Mouse (Mus musculus) CH12.LX (cell line): ENCODE measurements around the gene AU022252. TPM values are rescaled to one million over a fixed set of nuclear protein-coding genes. Genes with fewer than 3 reads are reported as not detected.

Experiments
- DNase-seq: peaks from one replicate; pipeline ENCODE4 v3.0.0-alpha.2; 2013; ENCODE audit errors: extremely low read depth
- H3K27ac ChIP-seq: 2 replicates; pipeline ENCODE4 v1.5.1; 2012; ENCODE audit warnings: low read depth, mild to moderate bottlenecking, control low read depth, moderate library complexity; ENCODE audit not compliant: insufficient read depth
- H3K27me3 ChIP-seq: replicated peaks from 2 replicates; pipeline ENCODE3; 2012; ENCODE audit warnings: inconsistent platforms
- H3K36me3 ChIP-seq, 2 experiments: replicated peaks in 1 of 2; 2 replicates each; pipeline versions ENCODE3 to v1.6.1; 2012; ENCODE audit warnings: inconsistent platforms in 1 of 2, low read length in 1 of 2, mild to moderate bottlenecking in 1 of 2, mixed read lengths in 1 of 2, moderate library complexity in 1 of 2; ENCODE audit not compliant: control insufficient read depth in 1 of 2, insufficient read depth in 1 of 2
- H3K4me1 ChIP-seq, 2 experiments: 2 replicates each; pipeline ENCODE4 v1.6.1; 2012; ENCODE audit warnings: inconsistent platforms in 1 of 2, moderate library complexity in 1 of 2; ENCODE audit not compliant: insufficient read depth in 2 of 2, control insufficient read depth in 1 of 2
- H3K4me2 ChIP-seq: 2 replicates; pipeline ENCODE4 v1.6.1; 2012; ENCODE audit warnings: low read depth, mild to moderate bottlenecking, control low read depth; ENCODE audit not compliant: poor library complexity, insufficient read depth, severe bottlenecking
- H3K4me3 ChIP-seq, 3 experiments: fragments of 150-350 bp in 1 of 3; sonication (generic) in 1 of 3; replicated peaks in 1 of 3; 2 replicates each; pipeline versions ENCODE3 to v1.5.1; 2011 to 2012; ENCODE audit warnings: low read depth in 2 of 3, low read length in 2 of 3, mild to moderate bottlenecking in 2 of 3, moderate library complexity in 2 of 3, control low read depth in 1 of 3, improper control_type of control experiment in 1 of 3, inconsistent platforms in 1 of 3, mixed read lengths in 1 of 3; ENCODE audit not compliant: poor library complexity in 1 of 3
- H3K79me2 ChIP-seq: replicated peaks from 2 replicates; pipeline ENCODE4 v1.6.1; 2012; ENCODE audit warnings: mild to moderate bottlenecking, moderate library complexity; ENCODE audit not compliant: control insufficient read depth, poor library complexity, insufficient read depth, severe bottlenecking; ENCODE audit errors: extremely low read depth
- H3K9ac ChIP-seq: 2 replicates; pipeline ENCODE4 v1.6.1; 2012; ENCODE audit warnings: low read depth, mild to moderate bottlenecking, control low read depth, moderate library complexity; ENCODE audit not compliant: insufficient read depth
- H3K9me3 ChIP-seq: replicated peaks from 2 replicates; pipeline ENCODE3; 2012; ENCODE audit warnings: low read length, inconsistent platforms, mixed read lengths
- CHD1 ChIP-seq: IDR thresholded peaks from 2 replicates; pipeline ENCODE4 v1.6.1; 2012; ENCODE audit warnings: low read depth, low read length, improper control_type of control experiment, inconsistent platforms
- CHD2 ChIP-seq: IDR thresholded peaks from 2 replicates; pipeline ENCODE4 v1.6.1; 2011; ENCODE audit warnings: low read length, improper control_type of control experiment
- E2F4 ChIP-seq: IDR thresholded peaks from 2 replicates; pipeline ENCODE4 v1.6.1; 2011; ENCODE audit warnings: low read depth, low read length, improper control_type of control experiment; ENCODE audit not compliant: insufficient replicate concordance
- ELF1 ChIP-seq: IDR thresholded peaks from 2 replicates; pipeline ENCODE4 v1.6.1; 2014; ENCODE audit warnings: low read depth, mild to moderate bottlenecking, inconsistent platforms, low read length, improper control_type of control experiment
- GABPA ChIP-seq: IDR thresholded peaks from 2 replicates; pipeline ENCODE4 v1.6.1; 2012; ENCODE audit warnings: low read depth, low read length, improper control_type of control experiment, inconsistent platforms; ENCODE audit not compliant: insufficient replicate concordance
- HCFC1 ChIP-seq: IDR thresholded peaks from 2 replicates; pipeline ENCODE4 v1.6.1; 2012; ENCODE audit warnings: low read depth, mild to moderate bottlenecking, inconsistent platforms, low read length, improper control_type of control experiment
- IRF4 ChIP-seq: IDR thresholded peaks from 2 replicates; pipeline ENCODE4 v1.6.1; 2014; ENCODE audit warnings: low read depth, mild to moderate bottlenecking, inconsistent platforms, low read length, improper control_type of control experiment
- JUN ChIP-seq: IDR thresholded peaks from 2 replicates; pipeline ENCODE4 v1.6.1; 2011; ENCODE audit warnings: low read depth, mild to moderate bottlenecking, low read length, improper control_type of control experiment, moderate library complexity; ENCODE audit not compliant: insufficient read depth
- JUND ChIP-seq: conservative IDR thresholded peaks from 2 replicates; pipeline ENCODE4 v1.6.1; 2011; ENCODE audit warnings: low read depth, low read length, improper control_type of control experiment
- MAFK ChIP-seq: IDR thresholded peaks from 2 replicates; pipeline ENCODE4 v1.6.1; 2011; ENCODE audit warnings: low read length, improper control_type of control experiment; ENCODE audit not compliant: insufficient replicate concordance
- MAX ChIP-seq: IDR thresholded peaks from 2 replicates; pipeline ENCODE4 v1.6.1; 2011; ENCODE audit warnings: low read length, improper control_type of control experiment
- MEF2A ChIP-seq: IDR thresholded peaks from 2 replicates; pipeline ENCODE4 v1.6.1; 2014; ENCODE audit warnings: low read depth, mild to moderate bottlenecking, inconsistent platforms, low read length, improper control_type of control experiment, borderline replicate concordance
- MXI1 ChIP-seq: IDR thresholded peaks from 2 replicates; pipeline ENCODE4 v1.6.1; 2011; ENCODE audit warnings: mild to moderate bottlenecking, low read depth, low read length, improper control_type of control experiment
- NELFE ChIP-seq: IDR thresholded peaks from 2 replicates; pipeline ENCODE4 v1.6.1; 2011; ENCODE audit warnings: low read depth, low read length, improper control_type of control experiment
- NRF1 ChIP-seq: IDR thresholded peaks from 2 replicates; pipeline ENCODE4 v1.6.1; 2014; ENCODE audit warnings: low read depth, mild to moderate bottlenecking, inconsistent platforms, low read length, improper control_type of control experiment, moderate library complexity
- POLR2AphosphoS2 ChIP-seq: IDR thresholded peaks from 2 replicates; pipeline ENCODE4 v1.6.1; 2011; ENCODE audit warnings: low read depth, low read length, improper control_type of control experiment
- RCOR1 ChIP-seq: conservative IDR thresholded peaks from 2 replicates; pipeline ENCODE4 v1.6.1; 2012; ENCODE audit warnings: low read depth, mild to moderate bottlenecking, inconsistent platforms, low read length, improper control_type of control experiment
- SIN3A ChIP-seq: IDR thresholded peaks from 2 replicates; pipeline ENCODE4 v1.6.1; 2012; ENCODE audit warnings: low read length, improper control_type of control experiment, inconsistent platforms
- dilution Hi-C: fragments of 300-500 bp; cut with MboI; formaldehyde crosslinking; loops from 2 replicates; pipeline ENCODE4 v1.14.3; 2020; ENCODE audit warnings: low sequenced_read_pairs; ENCODE audit not compliant: extremely low pct_unique_long_range_greater_than_20kb, extremely low pct_ligation_motif_present
- in situ Hi-C: fragments of 300-500 bp; cut with MboI; formaldehyde crosslinking; loops from 3 replicates; pipeline ENCODE4 v1.14.3; 2019; ENCODE audit warnings: low sequenced_read_pairs, low pct_ligation_motif_present, low pct_unique_long_range_greater_than_20kb, mixed read lengths
- polyA plus RNA-seq: library from polyadenylated mRNA; unstranded; fragments of >175 nt; gene quantifications from 2 replicates; pipeline ENCODE4 v1.2.1, GENCODE M21; 2012; ENCODE audit warnings: low read depth; ENCODE audit not compliant: insufficient read length
- total RNA-seq, 2 experiments: library from RNA; depleted of rRNA; stranded (reverse); fragments of 300-350 nt in 1 of 2; fragments of >200 nt in 1 of 2; gene quantifications; 2 replicates each; pipeline ENCODE4 v1.2.3; 2012 to 2014

AU022252 gene
- total and polyA plus RNA-seq, 3 experiments = 8.7 to 18.8 (median 12.7) TPM

DNA sequence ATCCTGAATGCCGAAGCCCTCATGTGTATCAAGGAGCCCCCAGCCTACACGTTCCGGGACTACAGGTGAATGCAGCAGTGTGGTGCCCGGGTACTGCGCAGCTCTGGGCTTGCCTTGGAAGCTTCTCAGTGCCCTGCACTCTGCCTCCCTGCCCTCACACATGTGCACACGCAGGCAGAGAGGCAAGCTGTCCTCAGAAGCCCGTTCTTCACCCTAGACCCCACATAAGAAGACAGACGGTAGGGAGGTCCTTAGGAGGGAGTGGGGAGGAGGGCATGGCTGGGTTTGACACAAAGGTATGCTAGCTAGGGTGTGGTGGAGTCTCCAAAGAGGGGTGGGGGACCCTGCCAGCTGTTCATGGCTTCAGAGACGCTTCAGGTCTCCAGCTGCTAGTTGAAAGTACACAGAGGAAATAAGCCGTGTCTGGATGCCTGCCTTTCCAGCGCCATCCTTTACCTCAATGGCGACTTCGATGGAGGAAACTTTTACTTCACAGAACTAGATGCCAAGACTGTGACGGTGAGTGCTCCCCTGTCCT, 14.2 kb upstream of the AU022252 start:
- Histone ChIP-seq H3K4me2 (no peak overlapping the region), H3K9me3 (no peaks in the 10 kb centered on the region), H3K4me3 (no peak overlapping the region), H3K79me2 (no peaks in the 10 kb centered on the region), H3K4me1 (no peaks in the 10 kb centered on the region), H3K27me3 (no peaks in the 10 kb centered on the region), H3K9ac (no peak overlapping the region), H3K27ac (no peak overlapping the region), H3K36me3 (peaks cover 14 to 66% of the 10 kb centered on the region in 2 experiments)
- no peak for DNase-seq
- TF ChIP-seq HCFC1 = no peak
- TF ChIP-seq GABPA = no peak
- TF ChIP-seq MAFK = no peak
- no peak for TF ChIP-seq CHD2
- TF ChIP-seq NRF1 = no peak
- no peak for TF ChIP-seq ELF1
- no peak for TF ChIP-seq RCOR1
- no peak for TF ChIP-seq JUND
- no peak for TF ChIP-seq MEF2A
- no peak for TF ChIP-seq SIN3A
- dilution Hi-C loops = no loop called here
- in situ Hi-C loops = loop anchor here (10.0 kb wide), 1 partner anchor 288 kb away; the partner anchor contains the start of genes Foxj3 and Frg2f1

DNA sequence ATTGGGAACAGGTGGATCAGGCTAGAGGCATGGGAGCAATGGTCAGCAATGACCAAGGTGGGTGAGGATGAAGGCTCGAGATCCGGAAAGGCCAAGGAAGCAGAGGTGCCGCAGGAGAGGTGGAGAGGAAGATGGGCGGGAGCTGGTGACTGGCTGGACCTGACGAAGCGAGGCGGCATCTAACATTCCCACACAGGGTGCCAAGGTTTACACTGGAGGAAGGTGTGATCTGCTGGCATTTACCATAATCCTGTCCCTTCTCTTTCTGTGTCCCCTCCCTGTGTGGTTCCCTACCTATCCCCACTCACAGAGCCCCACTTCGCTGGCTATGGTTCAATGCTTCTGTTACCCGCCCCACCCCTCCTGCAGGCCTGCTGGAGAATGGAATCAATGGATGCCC, 13.4 kb upstream of the AU022252 start:
- Histone ChIP-seq H3K4me3 (no peak overlapping the region), H3K79me2 (no peaks in the 10 kb centered on the region), H3K27ac (no peak overlapping the region), H3K27me3 (no peaks in the 10 kb centered on the region), H3K4me2 (no peak overlapping the region), H3K4me1 (no peaks in the 10 kb centered on the region), H3K36me3 (peaks cover 22 to 74% of the 10 kb centered on the region in 2 experiments), H3K9ac (no peak overlapping the region), H3K9me3 (no peaks in the 10 kb centered on the region)
- TF ChIP-seq POLR2AphosphoS2 (no peak), IRF4 (no peak), MAX (no peak), CHD1 (no peak), E2F4 (no peak), GABPA (no peak), CHD2 (no peak), MXI1 (no peak), NELFE (no peak), JUN (no peak)
- dilution Hi-C loops (no loop called here), in situ Hi-C loops (loop anchor here (10.0 kb wide), 1 partner anchor 289 kb away; the partner anchor contains the start of genes Foxj3 and Frg2f1)
- DNase-seq = no peak
